Mouse (Mus musculus) forebrain, embryonic 15.5 days (tissue): ENCODE data around the gene Cadm2. TPM values are rescaled to one million over a fixed set of nuclear protein-coding genes. Genes with fewer than 3 reads are reported as not detected.

Experiments
- ATAC-seq: fragments of 200-750 bp; cut with Nextera tagmentation; replicated peaks from 2 replicates; pipeline ENCODE4 v1.8.0; 2017; ENCODE audit warnings: mild to moderate bottlenecking, moderate TSS enrichment, moderate library complexity
- H3K27ac ChIP-seq: fragments of 300-500 bp; sonication (generic); replicated peaks from 2 replicates; pipeline ENCODE4 v1.5.1; 2015; ENCODE audit warnings: mild to moderate bottlenecking, inconsistent platforms
- H3K27me3 ChIP-seq: fragments of 300-500 bp; sonication (generic); 2 replicates; pipeline ENCODE4 v1.6.1; 2015; ENCODE audit warnings: inconsistent platforms
- H3K36me3 ChIP-seq: fragments of 300-500 bp; sonication (generic); 2 replicates; pipeline ENCODE4 v1.6.1; 2015; ENCODE audit warnings: mild to moderate bottlenecking, inconsistent platforms
- H3K4me1 ChIP-seq: fragments of 300-500 bp; sonication (generic); 2 replicates; pipeline ENCODE4 v1.6.1; 2015; ENCODE audit warnings: inconsistent platforms
- H3K4me2 ChIP-seq: fragments of 300-500 bp; sonication (generic); replicated peaks from 2 replicates; pipeline ENCODE4 v1.6.1; 2015; ENCODE audit warnings: mild to moderate bottlenecking, inconsistent platforms
- H3K4me3 ChIP-seq: fragments of 300-500 bp; sonication (generic); 2 replicates; pipeline ENCODE4 v1.5.1; 2015; ENCODE audit warnings: mild to moderate bottlenecking, inconsistent platforms
- H3K9ac ChIP-seq: fragments of 300-500 bp; sonication (generic); replicated peaks from 2 replicates; pipeline ENCODE4 v1.6.1; 2015; ENCODE audit warnings: mild to moderate bottlenecking, inconsistent platforms
- H3K9me3 ChIP-seq: fragments of 300-500 bp; sonication (generic); 2 replicates; pipeline ENCODE4 v1.6.1; 2016; ENCODE audit warnings: inconsistent platforms
- WGBS: fragments of 180-500 bp; shearing (Covaris S2); methylation state at CpG from one replicate; pipeline ENCODE4 v1.1.7; 2015; ENCODE audit warnings: mixed read lengths; 5-methylcytosine and 5-hydroxymethylcytosine counted together
- polyA plus RNA-seq: library from polyadenylated mRNA; unstranded; fragments of >200 nt; fragmentation: Nextera tagmentation; extraction: Ambion mirVana; gene quantifications from 2 replicates; pipeline ENCODE4 v1.2.1, GENCODE M21; 2015

The Cadm2 gene
- polyA plus RNA-seq, 1 experiment from 2014 or later = 36.4 TPM

GRCm38 (mm10) chr16:66627527-66627926 is 993.2 kb downstream of the Cadm2 start:
- no peaks in the 10 kb centered on the region for H3K27me3 ChIP-seq
- no peaks in the 10 kb centered on the region for H3K36me3 ChIP-seq
- H3K4me2 ChIP-seq = no peak overlapping the region
- H3K9ac ChIP-seq = no peak overlapping the region
- no peaks in the 10 kb centered on the region for H3K9me3 ChIP-seq
- no peak overlapping the region for H3K4me3 ChIP-seq
- H3K4me1 ChIP-seq = no peaks in the 10 kb centered on the region
- ATAC-seq = no peak
- H3K27ac ChIP-seq = no peak overlapping the region

GRCm38 (mm10) chr16:66622423-66622822 is 998.3 kb downstream of the Cadm2 start:
- no peak overlapping the region for H3K4me3 ChIP-seq
- ATAC-seq = no peak
- no peak overlapping the region for H3K27ac ChIP-seq
- 50% methylated on average over 1 of the region's 1 CpGs for WGBS
- H3K27me3 ChIP-seq = no peaks in the 10 kb centered on the region
- H3K4me1 ChIP-seq = no peaks in the 10 kb centered on the region
- no peaks in the 10 kb centered on the region for H3K9me3 ChIP-seq
- no peaks in the 10 kb centered on the region for H3K36me3 ChIP-seq
- H3K4me2 ChIP-seq = no peak overlapping the region
- no peak overlapping the region for H3K9ac ChIP-seq

DNA sequence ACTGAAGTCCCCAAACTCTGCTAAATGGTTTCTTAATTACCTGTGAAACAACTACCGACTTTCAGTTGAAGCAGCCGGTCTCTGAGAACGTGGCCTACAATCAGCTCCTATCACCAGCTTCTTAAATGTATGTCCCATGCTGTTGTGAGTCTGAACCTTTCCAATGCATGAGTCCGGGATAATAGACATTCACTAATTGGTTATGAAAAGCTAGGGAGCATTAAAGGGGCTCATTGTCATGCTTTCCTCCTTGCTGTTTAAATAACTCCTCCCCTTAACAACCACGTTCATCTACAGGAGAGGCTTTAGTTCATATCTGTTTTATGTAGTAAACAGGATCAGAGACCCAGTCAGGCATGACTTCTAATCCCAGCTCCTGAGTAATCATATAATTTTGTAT is 1008.1 kb downstream of the Cadm2 start:
- H3K4me2 ChIP-seq = no peak overlapping the region
- no peak for ATAC-seq
- H3K9ac ChIP-seq = no peak overlapping the region
- H3K27me3 ChIP-seq = no peaks in the 10 kb centered on the region
- no peaks in the 10 kb centered on the region for H3K4me1 ChIP-seq
- H3K36me3 ChIP-seq = no peaks in the 10 kb centered on the region
- H3K27ac ChIP-seq = no peak overlapping the region
- no peak overlapping the region for H3K4me3 ChIP-seq
- no peaks in the 10 kb centered on the region for H3K9me3 ChIP-seq
- WGBS = 5% methylated on average over 5 of the region's 5 CpGs
